Mouse (Mus musculus) lung, postnatal 0 days (tissue): Measurements from ENCODE around the gene Syne3.

Source experiments
- CTCF ChIP-seq: IDR thresholded peaks from 2 replicates; pipeline ENCODE4 v1.5.1; 2016; ENCODE audit warnings: antibody characterized with exemption, mild to moderate bottlenecking
- EP300 ChIP-seq: IDR thresholded peaks from 2 replicates; pipeline ENCODE4 v1.6.1; 2016; ENCODE audit warnings: antibody characterized with exemption, mild to moderate bottlenecking, control low read depth

DNA sequence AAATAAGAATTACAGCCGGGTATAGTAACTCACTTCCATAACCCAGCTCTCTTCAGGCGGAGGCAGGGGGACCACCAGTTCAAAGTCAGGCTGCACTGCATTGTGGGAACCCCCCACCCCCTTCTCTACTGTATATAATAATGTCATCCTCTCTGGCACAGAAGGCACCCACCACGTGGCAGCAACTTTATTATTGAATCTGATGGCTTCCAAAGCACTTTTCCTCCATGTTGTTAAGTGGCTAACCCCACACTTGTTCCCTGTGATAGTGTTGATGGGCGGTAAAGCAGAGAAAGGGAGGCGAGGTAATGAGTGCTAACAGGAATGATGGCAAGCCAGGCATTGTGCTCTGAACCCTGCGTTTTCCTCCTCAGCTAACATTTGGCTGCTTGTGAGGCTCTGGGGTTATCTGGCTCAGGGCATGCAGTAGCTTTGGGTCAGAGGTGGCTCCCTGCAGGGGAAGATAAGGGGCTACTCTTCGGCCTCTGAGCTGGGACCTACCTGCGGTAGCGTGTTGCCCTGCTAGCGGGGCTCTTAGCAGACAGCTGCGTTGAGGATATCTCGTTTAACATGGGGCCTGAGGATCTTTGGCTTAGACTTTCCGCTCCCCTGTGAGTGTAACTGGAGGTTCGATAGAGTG is 24.6 kb upstream of the Syne3 start:
- no peak for TF ChIP-seq CTCF
- TF ChIP-seq EP300, result no peak
